Mouse (Mus musculus): ENCODE results near the gene Gm6904.

DNA sequence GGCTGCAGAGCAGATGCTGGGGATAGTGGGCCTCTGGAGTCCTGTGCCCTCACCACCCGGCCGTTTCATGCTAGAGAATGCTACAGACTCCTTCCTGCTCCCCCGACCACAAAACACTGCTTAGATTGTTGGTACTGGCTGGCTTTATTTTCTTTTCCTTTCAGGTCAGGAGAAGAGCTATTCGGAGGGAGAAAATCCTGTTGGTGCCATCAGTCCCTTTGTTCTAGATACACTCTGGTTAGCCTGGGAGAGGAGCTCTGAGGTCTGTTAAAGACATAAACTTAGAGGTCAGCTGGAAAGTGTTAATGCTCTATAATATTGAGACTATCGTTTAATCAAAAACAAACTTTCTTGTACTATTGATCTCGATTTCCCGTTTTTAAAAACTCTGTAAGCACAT, 54.6 kb downstream of the Gm6904 start:
- TF ChIP-seq CTCF (IDR thresholded peaks at IDR 0.05; ENCODE audit: control insufficient read depth, insufficient read depth, low read length) (no peak), POLR2A (IDR thresholded peaks at IDR 0.05; ENCODE audit: borderline replicate concordance, control insufficient read depth, low read depth, low read length) (no peak)

Measured in bone marrow, adult 2 months (tissue).